Mouse (Mus musculus) cortical plate, adult 2 months (tissue): Measurements from ENCODE around the gene Teddm1a.

Source experiments
- CTCF ChIP-seq: fragments of 200-500 bp; IDR thresholded peaks from 2 replicates; pipeline ENCODE4 v1.5.1; 2011; ENCODE audit warnings: mild to moderate bottlenecking, control low read depth, low read length; ENCODE audit not compliant: insufficient read depth; ENCODE audit errors: extremely low read depth
- POLR2A ChIP-seq: fragments of 200-500 bp; IDR thresholded peaks from 2 replicates; pipeline ENCODE4 v1.6.1; 2011; ENCODE audit warnings: mild to moderate bottlenecking, low read length, control low read depth; ENCODE audit not compliant: insufficient read depth; ENCODE audit errors: extremely low read depth

DNA sequence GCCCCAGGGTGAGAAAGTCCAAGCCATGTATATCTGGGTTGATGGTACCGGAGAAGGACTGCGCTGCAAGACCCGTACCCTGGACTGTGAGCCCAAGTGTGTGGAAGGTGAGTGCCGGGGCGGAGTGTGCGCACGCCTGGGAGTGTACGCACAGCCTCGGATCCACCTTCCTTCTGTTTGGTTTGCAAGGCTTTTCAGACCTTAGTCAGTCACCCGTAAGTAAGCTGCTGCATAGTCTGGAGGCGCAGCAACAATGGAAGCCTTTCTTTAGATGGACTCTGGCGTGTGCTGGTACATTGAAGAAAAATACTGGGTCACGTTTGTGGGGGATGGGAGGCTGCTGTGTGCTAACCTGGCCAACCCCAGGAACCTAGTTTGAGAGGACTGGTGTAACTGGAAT is 11.5 kb downstream of the Teddm1a start:
- TF ChIP-seq POLR2A = peak; percentile 18; the same call in 1 of the 2 replicates
- TF ChIP-seq CTCF = no peak
